Mouse (Mus musculus) cerebellum, adult 18-20 months (tissue): ENCODE measurements at regions not wholly inside any gene's neighbourhood (a gene's known extent, or its start where the extent isn't known, plus 50 kb on each side); places are given as distances from the start of the nearest gene placed in this dataset.

ENCODE experiments used
- DNase-seq, 2 experiments: peaks; one replicate each; pipeline ENCODE4 v3.0.0; 2021

DNA sequence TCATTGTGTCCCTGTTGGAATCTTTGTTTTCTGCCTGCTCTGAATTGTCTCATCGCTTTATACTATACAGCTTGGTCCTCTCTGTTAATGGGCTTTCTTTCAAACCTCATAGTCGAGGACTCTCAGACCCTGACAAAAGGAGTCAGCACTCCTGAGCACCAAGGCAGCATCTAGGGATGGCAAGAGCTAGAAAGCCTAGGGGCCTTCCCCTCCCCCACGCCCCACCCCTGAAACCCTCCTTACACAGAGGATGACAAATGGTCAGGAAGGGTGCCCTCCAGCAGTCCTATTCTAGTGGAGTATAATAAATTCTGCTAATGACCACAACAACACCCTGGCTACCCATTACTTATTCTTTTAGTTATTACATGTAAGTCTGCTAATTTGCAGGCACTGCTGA is 74.4 kb downstream of the Tbx19 start:
- DNase-seq: no peak

DNA sequence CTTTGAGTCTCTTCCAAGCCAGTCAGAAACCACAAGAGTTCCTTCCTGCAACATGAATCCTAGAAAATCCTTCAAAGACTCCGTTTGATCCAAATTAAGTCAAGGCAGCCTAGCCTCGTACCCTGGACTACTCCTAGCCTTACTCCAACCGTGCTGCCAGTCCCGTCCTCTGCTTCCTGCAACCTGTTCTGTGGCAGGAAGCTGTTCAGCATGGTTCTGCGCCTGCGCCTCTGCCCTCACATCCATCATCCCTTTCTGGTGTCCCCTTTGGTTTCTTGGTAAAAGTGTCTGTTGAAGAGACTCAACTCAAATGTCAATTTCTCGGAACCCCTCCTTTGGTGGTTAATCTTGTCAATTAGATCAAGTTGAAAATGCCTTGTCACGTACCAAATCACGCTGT is 75.8 kb downstream of the Tbx19 start:
- no peak for DNase-seq

DNA sequence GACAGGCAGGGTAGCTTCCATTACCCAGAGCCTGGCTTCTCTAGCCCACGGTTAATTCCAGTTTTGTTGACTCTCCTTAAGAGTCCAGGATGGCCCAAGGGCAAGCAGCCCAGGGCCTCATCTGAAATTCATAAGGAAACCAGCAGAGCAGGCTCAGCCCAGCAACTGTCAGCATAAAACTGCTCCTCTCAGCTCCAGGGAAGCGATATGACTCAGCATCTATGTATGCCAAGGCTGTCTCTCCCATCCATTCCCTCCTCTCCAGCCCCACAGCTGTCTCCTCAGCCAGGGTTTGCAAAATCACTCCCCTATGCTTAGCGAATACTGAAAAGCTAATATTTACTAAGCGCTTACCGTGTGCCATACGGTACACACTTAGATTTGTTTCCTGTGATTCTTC is 76.4 kb downstream of the Tbx19 start:
- no peak for DNase-seq

DNA sequence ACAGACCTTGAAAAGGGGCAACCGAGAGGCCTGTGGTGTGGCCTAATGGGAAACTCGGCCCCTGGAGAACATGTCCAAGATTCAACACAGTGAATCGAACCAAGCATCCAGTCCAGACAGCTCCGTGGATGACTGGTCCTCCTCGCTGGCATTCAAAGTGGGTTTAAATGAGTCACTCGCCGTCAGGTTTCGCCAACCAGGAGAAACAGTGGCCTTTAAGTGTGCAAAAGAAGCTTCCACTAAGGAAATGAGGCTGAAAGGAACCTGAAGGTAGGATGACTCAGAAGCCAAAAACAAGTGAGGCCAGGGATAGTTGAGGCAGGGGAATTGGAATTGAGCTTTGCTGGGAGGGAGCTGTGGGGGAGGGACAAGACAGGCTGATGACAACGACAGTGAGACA is 80.2 kb downstream of the Tbx19 start:
- DNase-seq: no peak

DNA sequence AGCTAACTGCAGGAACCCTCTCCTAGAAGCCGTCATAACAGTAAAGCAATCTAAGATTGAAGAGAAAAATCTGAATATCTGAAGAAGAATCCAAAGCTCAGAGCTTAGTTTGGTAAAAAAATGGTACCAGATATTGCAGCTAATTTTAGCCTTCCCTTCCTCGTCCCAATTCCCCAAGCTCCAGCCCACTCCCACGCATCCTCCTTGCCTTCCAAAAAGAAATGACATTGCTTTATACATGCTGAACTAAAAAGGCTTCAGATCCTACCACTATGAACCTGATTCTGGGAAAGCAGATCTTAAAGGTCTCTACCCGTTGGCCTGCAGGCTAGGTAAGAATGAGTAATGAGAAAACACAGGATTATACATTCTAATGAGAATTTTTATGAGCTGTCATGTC is 83.3 kb downstream of the Tbx19 start:
- DNase-seq: no peak

DNA sequence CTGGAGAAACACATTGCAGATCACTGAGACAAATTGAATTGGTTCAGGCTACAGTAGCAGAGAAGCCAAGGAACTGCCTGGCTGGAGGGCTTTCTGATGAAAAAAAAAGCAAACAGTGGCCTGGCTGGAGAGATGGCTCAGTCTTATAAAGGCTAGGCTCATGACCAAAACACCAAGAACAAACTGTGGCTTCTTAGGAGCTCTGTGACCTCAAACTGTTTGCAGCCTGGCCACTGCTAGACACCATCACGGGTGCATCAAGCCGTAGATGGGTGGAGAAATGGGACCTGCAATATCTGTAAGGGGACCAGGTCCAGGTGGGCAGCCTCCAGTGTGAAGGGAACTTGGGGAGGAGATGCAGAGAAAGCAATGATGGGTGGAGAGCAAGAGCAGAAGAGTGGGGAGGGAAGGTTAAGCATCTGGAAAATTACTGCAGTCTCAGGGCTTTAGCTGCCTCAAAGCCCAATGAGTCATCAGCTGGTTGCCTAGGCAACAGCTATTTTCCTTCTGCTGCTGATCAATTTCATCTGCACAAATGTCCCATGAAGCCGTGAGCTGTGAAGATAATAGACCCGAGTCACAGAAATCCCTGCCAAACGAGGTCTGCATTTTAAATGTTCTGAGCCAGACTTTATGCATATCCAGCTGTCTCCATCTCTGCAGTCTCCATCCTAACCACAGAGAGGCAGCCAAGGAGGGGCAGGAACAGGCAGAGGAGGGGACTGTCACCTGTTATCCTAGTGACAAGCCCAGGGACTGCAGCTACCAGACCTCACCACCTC is 85.1 kb downstream of the Tbx19 start:
- no peak for DNase-seq

DNA sequence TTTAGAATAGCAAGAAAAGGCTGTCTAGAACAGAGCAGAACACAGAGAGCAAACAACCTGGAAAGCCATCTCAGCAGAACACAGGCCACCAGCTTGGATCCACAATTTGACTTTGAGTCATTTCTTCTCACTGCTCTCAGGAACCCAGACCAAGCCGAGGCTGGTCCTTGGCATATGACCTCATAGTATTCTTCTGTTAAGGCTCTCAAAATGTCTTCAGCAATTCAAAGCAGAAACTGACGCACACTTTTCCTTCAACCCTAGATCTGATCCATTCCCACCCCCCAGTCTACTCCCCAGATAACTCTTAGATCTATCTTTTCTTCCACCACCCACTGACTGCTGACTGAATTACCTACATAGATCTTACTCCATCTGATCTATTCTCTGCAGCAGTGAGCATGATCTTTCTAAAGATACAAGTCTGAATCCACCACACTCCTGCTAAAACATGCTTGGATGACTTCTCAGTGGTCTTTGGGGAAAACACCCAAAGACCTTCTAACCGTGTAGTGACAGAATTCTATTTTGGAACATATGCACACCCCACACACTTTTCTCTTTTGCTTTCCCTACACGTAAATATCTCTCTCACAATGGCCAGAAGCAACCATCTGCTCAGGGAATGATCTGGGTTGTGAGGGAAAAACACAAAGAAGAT is 88.6 kb downstream of the Tbx19 start:
- no peak for DNase-seq

DNA sequence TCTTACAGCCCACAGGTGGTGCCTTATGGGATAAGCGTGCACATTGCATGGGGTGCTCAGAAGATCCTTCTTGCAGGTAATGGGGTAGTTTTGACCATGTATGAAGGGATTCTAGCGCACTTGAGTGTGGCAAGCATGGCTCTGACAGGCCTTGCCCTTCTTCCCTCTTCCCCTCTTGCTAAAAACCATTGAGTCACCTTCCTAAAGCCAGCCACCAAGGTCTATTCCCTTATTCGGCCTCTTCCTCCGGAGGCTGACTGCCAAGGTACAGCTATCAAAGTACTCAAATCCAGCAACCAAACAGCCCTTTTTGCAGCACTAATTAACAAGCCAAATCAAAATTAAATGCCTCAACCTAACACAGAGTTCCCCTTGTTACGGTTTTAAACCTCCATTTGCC is 95.6 kb downstream of the Tbx19 start:
- no peak for DNase-seq

DNA sequence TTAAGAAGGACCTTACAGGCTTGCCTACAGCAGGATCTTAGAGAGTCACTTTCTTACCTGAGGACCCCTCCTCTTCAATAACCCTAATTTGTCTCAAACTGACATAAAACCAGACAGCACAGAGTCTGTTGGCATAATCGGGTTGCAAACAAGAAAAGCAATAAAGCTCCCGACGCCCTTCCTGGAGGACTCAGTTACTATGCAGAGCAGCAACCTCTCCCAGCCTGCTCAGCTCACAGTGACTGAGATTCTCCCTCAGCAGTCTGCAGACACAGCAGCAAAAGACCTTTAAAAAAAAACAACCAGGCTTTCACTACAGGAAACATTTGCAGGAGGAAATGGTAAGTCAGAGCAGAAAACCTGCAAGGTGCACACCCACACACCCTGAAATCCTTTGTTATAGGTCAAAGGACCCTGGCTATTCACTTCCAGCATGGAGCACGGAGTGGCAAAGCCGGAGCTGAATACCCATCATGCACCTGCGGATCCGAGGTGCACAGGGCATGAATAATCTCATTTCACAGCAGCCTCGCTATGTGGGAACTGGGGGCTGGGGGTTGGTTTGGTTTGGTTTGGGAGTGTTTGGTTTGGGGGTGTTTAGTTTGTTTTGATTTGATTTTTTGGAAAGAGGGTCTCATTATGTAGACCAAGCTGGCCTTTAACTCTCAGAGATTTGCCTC is 97.6 kb downstream of the Tbx19 start:
- no peak for DNase-seq

DNA sequence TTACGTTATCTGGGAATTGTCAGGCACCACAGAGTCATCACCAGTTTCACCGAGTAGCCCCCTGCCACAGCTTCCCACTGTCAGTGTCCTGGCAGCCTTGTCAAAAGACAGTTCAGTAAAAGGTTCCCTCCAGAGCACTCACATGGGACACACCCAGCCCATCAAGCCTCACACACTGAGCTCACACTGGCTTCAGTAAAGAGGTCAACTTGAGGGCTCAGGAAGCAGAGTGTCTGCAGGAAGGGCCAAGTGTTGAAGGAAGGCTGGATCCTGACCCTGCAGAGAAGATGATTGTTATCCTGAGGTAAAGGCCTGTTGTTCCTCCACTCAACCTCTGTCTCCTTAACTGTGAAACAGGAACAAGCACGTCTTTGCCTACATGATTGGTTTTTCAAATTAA is 99.2 kb downstream of the Tbx19 start:
- DNase-seq: no peak

DNA sequence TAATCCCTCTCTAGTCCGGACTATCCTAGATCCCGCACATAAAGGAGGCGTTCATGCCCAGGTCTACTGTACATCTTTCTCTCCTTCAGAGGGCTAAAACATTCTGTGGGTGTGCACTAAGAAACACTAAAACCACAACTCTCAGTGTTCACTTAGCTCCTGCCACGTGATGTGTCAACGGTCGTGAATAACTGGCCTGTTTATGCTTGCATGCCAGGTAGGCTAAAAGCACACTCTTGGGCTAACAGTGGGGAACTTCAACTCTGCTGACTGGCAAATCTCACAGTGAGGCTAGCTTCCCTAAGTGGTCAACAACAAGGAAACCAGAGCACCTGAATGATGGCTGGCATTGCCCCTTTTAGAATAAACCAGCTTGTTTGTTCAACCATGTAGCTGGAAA is 106.3 kb downstream of the Tbx19 start:
- DNase-seq: no peak

DNA sequence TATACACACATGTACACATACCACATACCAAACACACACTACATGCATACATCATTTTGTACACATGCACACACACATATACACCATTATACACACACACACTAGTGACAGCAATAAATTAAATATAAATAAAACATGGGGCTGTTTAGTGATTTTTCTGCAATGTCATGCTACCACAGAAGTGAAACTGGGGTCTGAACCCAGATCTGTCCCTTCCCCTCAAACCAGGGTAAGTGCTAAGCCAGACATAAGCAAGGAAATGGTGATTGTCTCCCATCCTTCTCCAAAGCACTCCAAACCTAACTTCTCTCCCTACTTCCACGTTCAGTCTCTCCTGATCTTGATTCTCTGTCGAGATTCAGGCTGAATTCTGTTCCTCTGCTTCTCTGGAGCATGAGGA is 109.3 kb downstream of the Tbx19 start:
- no peak for DNase-seq

DNA sequence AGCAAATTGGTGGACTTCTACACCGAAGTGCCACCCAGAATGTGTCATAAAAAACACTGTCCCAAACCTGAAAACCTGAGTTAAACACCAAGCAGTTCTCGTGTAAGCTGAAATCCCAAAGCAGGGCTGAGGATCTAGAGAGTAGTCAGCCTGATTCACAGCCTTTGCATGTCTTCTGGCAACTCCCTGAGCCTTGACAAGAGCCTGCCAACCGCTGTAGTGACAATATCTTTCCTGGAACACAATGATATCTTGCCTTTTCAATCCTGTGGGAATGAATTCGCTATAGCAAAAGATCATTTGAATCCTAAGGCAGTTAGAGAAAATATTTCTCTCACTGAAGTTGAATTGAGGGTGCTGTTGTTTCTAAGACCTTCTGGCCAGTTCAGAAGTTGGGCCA is 110.4 kb downstream of the Tbx19 start:
- DNase-seq: no peak

DNA sequence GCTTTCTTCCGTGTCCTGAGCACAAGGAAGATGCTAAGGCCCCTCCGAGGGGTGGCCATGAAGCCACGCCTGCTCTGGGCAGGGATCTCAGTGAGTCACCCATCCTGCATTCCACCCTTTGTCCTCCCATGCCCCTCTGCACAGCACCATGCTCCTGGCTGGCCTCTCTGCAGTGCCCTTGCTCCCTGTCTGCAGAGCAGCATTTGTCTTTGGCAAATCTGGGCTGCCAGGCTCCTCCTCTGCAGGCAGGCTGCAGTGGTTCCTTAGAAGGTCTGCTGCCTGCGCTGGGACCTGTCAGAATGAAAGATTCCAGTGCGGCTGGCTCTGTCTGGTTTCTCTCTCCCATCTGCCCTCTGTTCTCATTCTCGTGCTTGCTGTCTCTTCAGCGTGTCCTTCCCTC is 111.3 kb upstream of the Xcl1 start:
- peak; percentile 33 to 35 for DNase-seq

DNA sequence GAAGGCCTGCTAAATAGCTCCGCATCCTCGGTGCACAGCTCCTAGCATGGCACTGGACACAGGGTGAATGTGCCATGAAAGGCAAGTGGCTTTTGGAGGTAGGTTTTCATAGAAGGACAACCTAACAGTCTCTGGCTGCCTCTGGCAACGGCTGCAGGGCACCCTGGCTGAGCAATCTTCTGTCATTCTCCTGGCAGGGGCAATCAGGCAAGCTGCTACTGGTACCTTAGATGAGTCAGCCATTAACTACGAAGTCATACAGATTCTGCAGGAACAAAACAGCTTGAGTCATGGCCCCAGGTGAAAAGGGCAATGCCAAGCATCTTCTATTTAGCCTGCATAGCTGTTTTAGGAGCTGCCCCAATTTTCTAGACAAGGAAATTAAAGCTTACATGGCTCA is 110.7 kb upstream of the Xcl1 start:
- peak; percentile 47 to 49 for DNase-seq

DNA sequence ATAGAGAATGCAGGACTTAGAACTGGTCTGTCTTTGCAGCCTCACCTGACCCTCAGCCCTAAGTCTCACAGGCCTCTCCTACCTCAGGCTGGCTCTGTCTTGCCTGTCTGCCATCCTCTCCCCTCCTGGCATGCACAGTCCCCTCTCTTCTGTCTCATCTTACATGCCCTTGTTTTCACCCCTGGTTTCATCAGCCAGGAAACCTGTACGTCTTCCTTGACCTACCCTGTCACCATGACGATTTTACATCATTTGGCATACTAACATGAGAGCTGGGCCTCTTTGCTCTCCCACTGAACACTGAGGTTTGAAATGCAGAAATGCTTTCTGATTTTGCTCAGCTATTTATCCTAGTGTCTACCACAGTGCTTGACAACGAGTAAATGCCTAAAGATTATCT is 108.0 kb upstream of the Xcl1 start:
- DNase-seq: no peak

DNA sequence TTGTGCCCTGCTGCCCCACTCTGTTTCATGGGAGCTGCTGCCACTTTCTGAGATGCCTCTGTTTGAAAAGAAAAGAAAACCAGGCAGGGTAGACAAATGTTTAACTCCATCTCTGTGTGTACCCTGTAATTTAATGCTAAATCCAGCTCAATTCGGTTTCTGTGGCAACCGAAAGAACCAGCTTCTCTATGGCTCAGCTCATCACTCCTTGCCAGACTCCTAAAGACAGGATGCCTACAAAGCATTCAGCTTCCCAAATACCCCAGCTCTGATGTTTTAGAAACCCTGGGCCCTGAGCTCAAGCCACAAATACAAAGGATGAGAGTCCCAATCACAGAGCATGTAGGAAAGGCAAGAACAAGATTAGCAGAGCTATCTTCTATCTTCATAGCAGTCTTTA is 106.8 kb upstream of the Xcl1 start:
- no peak for DNase-seq

DNA sequence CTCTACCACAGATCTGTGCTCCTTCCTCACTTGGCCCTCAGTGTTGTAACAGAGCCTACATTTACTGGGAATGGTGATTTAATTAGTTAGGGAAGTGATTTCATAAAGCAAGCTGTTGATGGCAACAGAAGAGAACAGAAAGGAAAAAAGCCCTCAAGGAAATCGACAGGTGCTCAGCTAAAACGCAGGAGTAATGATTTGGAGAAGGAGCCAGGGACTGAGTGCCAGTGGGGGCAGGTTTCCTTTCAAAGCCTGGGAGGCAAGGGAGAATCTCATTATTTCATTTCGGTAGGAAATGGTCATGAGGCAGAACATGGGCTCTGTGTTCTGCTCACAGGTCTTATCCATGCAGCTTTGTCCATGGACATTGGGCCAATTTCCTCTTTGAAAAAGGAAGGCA is 101.3 kb upstream of the Xcl1 start:
- DNase-seq: peak; percentile 17 to 24

DNA sequence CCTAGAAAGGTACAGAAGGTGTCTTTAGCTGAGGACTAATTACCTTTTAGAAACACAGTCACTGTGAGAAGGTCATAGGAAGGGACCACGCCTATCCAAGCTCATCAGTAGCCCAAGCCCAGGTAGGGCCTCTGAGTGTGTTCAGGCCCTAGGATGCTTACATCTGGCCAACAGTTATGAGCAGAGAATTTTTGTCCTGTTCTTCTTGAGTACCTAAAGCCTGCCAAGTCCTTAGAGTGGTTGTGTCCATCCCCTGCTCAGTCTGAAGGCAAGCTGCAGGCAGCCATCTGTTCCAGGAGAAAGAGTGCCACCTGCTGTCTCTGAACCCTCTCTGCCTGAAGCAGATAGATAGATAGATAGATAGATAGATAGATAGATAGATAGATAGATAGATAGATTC is 100.3 kb upstream of the Xcl1 start:
- peak; percentile 62 to 71 for DNase-seq

DNA sequence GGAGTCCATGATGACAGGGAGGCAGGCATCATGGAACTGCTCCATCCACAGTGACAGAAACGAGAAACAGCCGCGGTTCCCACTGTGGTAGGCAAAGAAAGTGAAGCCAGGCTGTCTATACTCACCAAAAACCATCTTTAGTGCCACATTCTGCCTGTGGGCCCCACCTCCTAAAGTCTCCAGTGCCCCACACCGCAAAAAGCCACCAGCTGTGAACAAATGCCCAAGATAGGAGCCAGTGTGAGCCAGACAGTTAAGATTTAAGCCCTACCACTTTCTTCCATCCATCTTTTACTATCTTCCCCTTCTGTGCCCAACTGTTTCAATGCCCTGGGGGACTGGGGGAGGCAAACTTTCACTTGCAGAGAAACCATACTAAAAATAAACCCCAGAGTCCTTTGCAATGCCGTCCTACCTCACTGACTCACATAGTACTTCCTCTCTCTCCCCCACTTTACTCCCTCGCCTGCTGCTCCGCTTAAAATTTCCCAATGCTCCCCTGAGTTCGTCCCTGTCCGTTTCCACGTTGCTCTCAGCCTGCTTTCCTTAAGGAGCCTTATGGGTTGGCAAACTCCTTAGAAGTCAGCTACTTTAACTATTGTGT is 85.7 kb upstream of the Xcl1 start:
- DNase-seq: no peak

DNA sequence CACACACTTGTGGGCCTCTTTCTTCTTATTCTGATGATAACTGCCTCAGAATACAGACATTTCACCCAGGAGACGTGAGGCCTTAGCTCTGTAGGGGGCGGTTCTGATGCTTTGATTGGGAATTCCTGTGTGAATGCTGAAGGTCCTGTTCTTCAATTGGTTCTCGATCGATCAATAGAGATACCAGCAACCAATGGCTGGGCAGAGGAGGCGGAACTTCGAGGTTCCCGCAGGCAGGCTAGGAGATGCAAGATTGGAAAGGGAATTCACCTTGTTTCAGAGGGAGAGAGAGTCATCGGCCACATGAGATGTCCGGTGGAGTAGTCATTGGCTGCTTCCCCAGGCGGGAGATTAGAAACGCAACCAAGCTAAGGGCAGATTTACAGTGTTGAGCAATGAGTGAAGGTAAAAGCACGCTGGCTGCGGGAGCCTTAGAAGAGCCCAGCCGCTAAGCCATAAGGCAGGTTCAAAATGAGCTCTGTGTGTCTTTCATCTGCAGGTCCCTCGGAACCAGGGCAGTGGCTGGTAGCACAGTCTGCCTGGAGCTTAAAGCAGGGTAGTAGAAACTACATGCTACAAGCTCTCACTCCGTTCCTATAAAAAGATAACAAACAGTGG is 83.5 kb upstream of the Xcl1 start:
- DNase-seq: peak; percentile 33 to 56

DNA sequence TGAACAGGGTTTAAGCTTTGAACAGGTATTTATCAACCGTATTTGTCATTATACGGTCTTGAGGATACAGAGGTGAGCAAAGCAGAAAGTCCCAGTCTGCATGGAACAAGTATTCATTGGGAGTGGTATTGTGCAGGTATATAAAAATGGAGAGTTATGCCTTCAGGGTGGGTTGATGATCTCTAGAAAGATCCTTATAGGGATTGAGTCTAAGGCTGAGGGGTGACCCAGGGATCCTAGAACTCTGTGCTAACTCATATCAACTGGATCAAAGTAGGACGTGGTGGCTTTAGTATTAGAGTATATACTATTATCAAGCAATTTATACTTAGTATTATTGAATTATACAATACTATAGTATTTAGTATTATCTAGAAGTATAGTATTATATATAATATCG is 82.9 kb upstream of the Xcl1 start:
- no peak for DNase-seq

DNA sequence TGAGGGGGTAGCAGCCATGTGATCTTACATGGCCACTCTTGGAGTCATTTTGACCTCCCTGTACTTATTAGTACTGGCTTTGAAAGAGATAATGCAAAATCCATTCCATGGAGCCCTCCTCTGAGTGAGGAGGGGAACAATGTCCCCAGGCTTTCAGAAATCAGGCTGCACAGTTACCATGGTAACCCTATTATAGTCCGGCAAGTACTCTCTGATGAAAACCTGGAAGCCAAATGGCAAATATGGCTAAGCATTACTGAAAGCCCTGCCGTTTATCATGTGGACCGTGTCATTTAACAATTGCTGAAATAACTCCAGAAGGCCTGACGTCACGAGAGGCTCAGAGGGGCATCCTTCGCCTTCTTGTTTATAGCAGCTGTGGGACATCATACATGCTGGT is 82.5 kb upstream of the Xcl1 start:
- DNase-seq: no peak
